Mouse (Mus musculus): ENCODE measurements at regions not wholly inside any gene's neighbourhood (a gene's known extent, or its start where the extent isn't known, plus 50 kb on each side); places are given as distances from the start of the nearest gene placed in this dataset.

- 16% methylated on average over 1 of the region's 1 CpGs for WGBS
- no peaks in the 10 kb centered on the region for H3K27me3 ChIP-seq
- H3K27ac ChIP-seq: 0 out of 2 replicates have a peak overlapping the region, but pooled peaks have one; percentile 19
- no peak overlapping the region for H3K4me3 ChIP-seq (replicated peaks)
- no peaks in the 10 kb centered on the region for H3K36me3 ChIP-seq
- no peak overlapping the region for H3K4me2 ChIP-seq (replicated peaks)
- H3K4me1 ChIP-seq (replicated peaks): peaks cover 6% of the 10 kb centered on the region; the same call in 1 of the 2 replicates
- H3K9ac ChIP-seq (replicated peaks): no peak overlapping the region
- H3K9me3 ChIP-seq: no peaks in the 10 kb centered on the region
- 0 out of 2 replicates have a peak, but pooled peaks have one; percentile 34 for ATAC-seq
Measured at GRCm38 (mm10) chr12:49579451-49580190, 194.6 kb downstream of the Gm43517 start.

- H3K4me2 ChIP-seq (replicated peaks): no peak overlapping the region
- no peaks in the 10 kb centered on the region for H3K36me3 ChIP-seq
- no peak for ATAC-seq
- H3K4me1 ChIP-seq (replicated peaks): peaks cover 6% of the 10 kb centered on the region; the same call in 1 of the 2 replicates
- H3K9ac ChIP-seq (replicated peaks): no peak overlapping the region
- no peaks in the 10 kb centered on the region for H3K9me3 ChIP-seq
- no peaks in the 10 kb centered on the region for H3K27me3 ChIP-seq
- H3K4me3 ChIP-seq (replicated peaks): no peak overlapping the region
- H3K27ac ChIP-seq: no peak overlapping the region
- 74% methylated on average over 1 of the region's 1 CpGs for WGBS
Measured at GRCm38 (mm10) chr12:49583849-49584248, 198.9 kb downstream of the Gm43517 start.

- Histone ChIP-seq H3K9me3 (no peaks in the 10 kb centered on the region), H3K4me1 (replicated peaks) (no peaks in the 10 kb centered on the region), H3K27me3 (no peaks in the 10 kb centered on the region), H3K4me3 (replicated peaks) (no peak overlapping the region), H3K36me3 (no peaks in the 10 kb centered on the region), H3K27ac (no peak overlapping the region), H3K9ac (replicated peaks) (no peak overlapping the region), H3K4me2 (replicated peaks) (no peak overlapping the region)
- no peak for ATAC-seq
- WGBS: 78% methylated on average over 3 of the region's 3 CpGs
Measured at GRCm38 (mm10) chr12:49622264-49622663, 237.3 kb downstream of the Gm43517 start.

GRCm38 (mm10) chr12:49627222-49627621 lies 242.2 kb downstream of the Gm43517 start:
- H3K4me2 ChIP-seq (replicated peaks): no peak overlapping the region
- no peak overlapping the region for H3K4me3 ChIP-seq (replicated peaks)
- no peak overlapping the region for H3K27ac ChIP-seq
- no peaks in the 10 kb centered on the region for H3K4me1 ChIP-seq (replicated peaks)
- no peaks in the 10 kb centered on the region for H3K9me3 ChIP-seq
- 67% methylated on average over 5 of the region's 5 CpGs for WGBS
- no peak overlapping the region for H3K9ac ChIP-seq (replicated peaks)
- H3K27me3 ChIP-seq: no peaks in the 10 kb centered on the region
- no peaks in the 10 kb centered on the region for H3K36me3 ChIP-seq
- ATAC-seq: no peak

- Histone ChIP-seq H3K9ac (replicated peaks) (no peak overlapping the region), H3K36me3 (no peaks in the 10 kb centered on the region), H3K9me3 (no peaks in the 10 kb centered on the region), H3K4me3 (replicated peaks) (no peak overlapping the region), H3K4me1 (replicated peaks) (no peaks in the 10 kb centered on the region), H3K4me2 (replicated peaks) (no peak overlapping the region), H3K27me3 (no peaks in the 10 kb centered on the region), H3K27ac (no peak overlapping the region)
- WGBS: 70% methylated on average over 4 of the region's 4 CpGs
- no peak for ATAC-seq
Measured at GRCm38 (mm10) chr12:49628014-49628413, 243.0 kb downstream of the Gm43517 start.

GRCm38 (mm10) chr12:49649104-49650063 lies 264.4 kb downstream of the Gm43517 start:
- H3K4me2 ChIP-seq (replicated peaks): no peak overlapping the region
- H3K4me1 ChIP-seq (replicated peaks): peaks cover 3% of the 10 kb centered on the region
- WGBS: 32% methylated on average over 3 of the region's 3 CpGs
- no peak overlapping the region for H3K9ac ChIP-seq (replicated peaks)
- H3K9me3 ChIP-seq: no peaks in the 10 kb centered on the region
- no peaks in the 10 kb centered on the region for H3K27me3 ChIP-seq
- peak; percentile 80 for ATAC-seq
- H3K4me3 ChIP-seq (replicated peaks): no peak overlapping the region
- H3K36me3 ChIP-seq: no peaks in the 10 kb centered on the region
- H3K27ac ChIP-seq: no peak overlapping the region
